Mouse (Mus musculus) hindbrain, embryonic 10.5 days (tissue): ENCODE measurements at regions not wholly inside any gene's neighbourhood (a gene's known extent, or its start where the extent isn't known, plus 50 kb on each side); places are given as distances from the start of the nearest gene placed in this dataset.
A peak's percentile ranks its signal among the peaks of the same experiment; 100 is the strongest.
"Not testable (repeated sequence)": the region's sequence is repeated elsewhere in the genome, so short reads cannot be mapped to it uniquely, and the experiment has no call there.

Source experiments
- DNase-seq: peaks from one replicate; pipeline ENCODE4 v3.0.0-alpha.2; 2017; ENCODE audit warnings: low spot score
- H3K27ac ChIP-seq: fragments of 300-500 bp; sonication (generic); 2 replicates; pipeline ENCODE4 v1.5.1; 2016; ENCODE audit warnings: mild to moderate bottlenecking, moderate library complexity
- H3K27me3 ChIP-seq: fragments of 300-500 bp; sonication (generic); 2 replicates; pipeline ENCODE4 v1.6.1; 2016; ENCODE audit warnings: mild to moderate bottlenecking; ENCODE audit not compliant: poor library complexity, insufficient read depth, severe bottlenecking
- H3K36me3 ChIP-seq: fragments of 300-500 bp; sonication (generic); 2 replicates; pipeline ENCODE4 v1.6.1; 2016; ENCODE audit warnings: mild to moderate bottlenecking, moderate library complexity
- H3K4me1 ChIP-seq: fragments of 300-500 bp; sonication (generic); replicated peaks from 2 replicates; pipeline ENCODE4 v1.6.1; 2016; ENCODE audit warnings: mild to moderate bottlenecking
- H3K4me3 ChIP-seq: fragments of 300-500 bp; sonication (generic); 2 replicates; pipeline ENCODE4 v1.5.1; 2016; ENCODE audit warnings: mild to moderate bottlenecking, moderate library complexity
- H3K9me3 ChIP-seq: fragments of 300-500 bp; sonication (generic); 2 replicates; pipeline ENCODE4 v1.6.1; 2016; ENCODE audit warnings: mild to moderate bottlenecking, moderate library complexity
- WGBS: fragments of 180-500 bp; shearing (Covaris S2); methylation state at CpG from one replicate; pipeline ENCODE4 v1.1.7; 2016; 5-methylcytosine and 5-hydroxymethylcytosine counted together

- not testable (repeated sequence) for DNase-seq, H3K4me1 ChIP-seq, H3K27ac ChIP-seq, H3K9me3 ChIP-seq, H3K36me3 ChIP-seq, H3K27me3 ChIP-seq, H3K4me3 ChIP-seq
- WGBS, result 87% methylated on average over 25 of the region's 25 CpGs
These were observed 2463.9 kb downstream of the Gm37988 start for GRCm38 (mm10) chr1:7271466-7272110.

- not testable (repeated sequence) for DNase-seq, H3K27me3 ChIP-seq, H3K4me3 ChIP-seq, H3K27ac ChIP-seq, H3K9me3 ChIP-seq, H3K4me1 ChIP-seq, H3K36me3 ChIP-seq
- 94% methylated on average over 9 of the region's 9 CpGs for whole genome bisulfite sequencing
These were observed 2491.4 kb downstream of the Gm37988 start for GRCm38 (mm10) chr1:7298921-7299685.

- no peaks in the 10 kb centered on the region for H3K36me3 ChIP-seq
- DNase-seq, result peak; percentile 20
- peaks cover 34% of the 10 kb centered on the region for H3K4me1 ChIP-seq
- H3K27ac ChIP-seq, result peak overlapping the region; percentile 60
- no peak overlapping the region for H3K4me3 ChIP-seq
- WGBS, result 47% methylated on average over 5 of the region's 5 CpGs
- no peaks in the 10 kb centered on the region for H3K27me3 ChIP-seq
- H3K9me3 ChIP-seq, result no peaks in the 10 kb centered on the region
These were observed 2501.4 kb downstream of the Gm37988 start for GRCm38 (mm10) chr1:7308952-7309617.

DNA sequence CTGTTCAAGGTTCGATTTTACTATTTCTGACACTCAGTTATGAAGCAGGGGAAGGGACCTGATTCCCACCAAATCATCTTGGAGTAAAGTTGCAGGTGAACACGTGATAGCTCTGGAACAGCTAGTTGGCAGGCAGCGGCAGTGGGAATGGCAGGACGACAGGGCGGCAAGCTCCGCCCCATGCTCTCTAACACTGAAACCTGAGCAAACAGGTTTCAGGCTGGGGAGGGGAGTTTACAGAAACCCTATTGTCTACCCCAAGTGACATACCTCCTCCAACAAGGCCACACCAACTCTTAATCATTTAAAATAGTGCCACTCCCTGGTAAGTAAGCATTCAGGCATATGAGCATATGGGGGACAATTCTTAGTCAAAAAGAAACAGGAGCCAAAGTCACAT lies 2504.7 kb downstream of the Gm37988 start:
- H3K9me3 ChIP-seq, H3K4me3 ChIP-seq, DNase-seq, H3K27me3 ChIP-seq, H3K36me3 ChIP-seq, H3K27ac ChIP-seq: not testable (repeated sequence)
- 57% methylated on average over 6 of the region's 6 CpGs for WGBS
- H3K4me1 ChIP-seq, result peaks cover 34% of the 10 kb centered on the region

GRCm38 (mm10) chr1:7313468-7313867 lies 2505.8 kb downstream of the Gm37988 start:
- H3K4me1 ChIP-seq, result peaks cover 34% of the 10 kb centered on the region
- no peaks in the 10 kb centered on the region for H3K9me3 ChIP-seq
- WGBS, result 29% methylated on average over 3 of the region's 3 CpGs
- H3K27ac ChIP-seq, result 0 out of 2 replicates have a peak overlapping the region, but pooled peaks have one; percentile 18
- DNase-seq, result peak; percentile 60
- H3K4me3 ChIP-seq, result no peak overlapping the region
- H3K27me3 ChIP-seq, result no peaks in the 10 kb centered on the region
- no peaks in the 10 kb centered on the region for H3K36me3 ChIP-seq

DNA sequence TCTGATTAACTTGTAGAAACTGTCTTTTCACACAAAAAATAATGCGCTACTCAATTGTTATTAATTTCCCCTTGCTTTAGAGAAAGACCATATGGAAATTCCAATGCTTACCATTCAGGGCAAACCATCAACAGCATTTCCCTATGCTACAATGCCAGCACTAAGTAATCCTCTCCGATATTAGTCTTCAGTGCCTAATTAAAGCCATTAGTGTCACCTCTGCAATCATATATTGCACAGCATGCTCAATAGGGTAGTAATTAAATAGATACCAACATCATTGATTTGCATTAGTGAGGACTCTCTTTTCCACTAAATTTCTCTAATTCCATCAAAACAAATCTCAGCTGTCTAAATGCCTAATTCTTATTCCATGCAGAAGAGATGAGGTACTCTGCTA lies 2511.2 kb downstream of the Gm37988 start:
- no peaks in the 10 kb centered on the region for H3K9me3 ChIP-seq
- H3K36me3 ChIP-seq, result no peaks in the 10 kb centered on the region
- no peaks in the 10 kb centered on the region for H3K27me3 ChIP-seq
- H3K4me3 ChIP-seq, result no peak overlapping the region
- WGBS, result 72% methylated on average over 2 of the region's 2 CpGs
- no peak for DNase-seq
- peaks cover 7% of the 10 kb centered on the region; the same call in 1 of the 2 replicates for H3K4me1 ChIP-seq
- H3K27ac ChIP-seq, result no peak overlapping the region

- 19% methylated on average over 4 of the region's 4 CpGs for WGBS
- H3K27me3 ChIP-seq, result no peaks in the 10 kb centered on the region
- no peak overlapping the region for H3K27ac ChIP-seq
- H3K4me3 ChIP-seq, result no peak overlapping the region
- peaks cover 5% of the 10 kb centered on the region; the same call in 1 of the 2 replicates for H3K4me1 ChIP-seq
- H3K9me3 ChIP-seq, result no peaks in the 10 kb centered on the region
- no peaks in the 10 kb centered on the region for H3K36me3 ChIP-seq
- DNase-seq, result no peak
These were observed 2511.6 kb downstream of the Gm37988 start for GRCm38 (mm10) chr1:7319313-7319712.
